Mouse (Mus musculus) liver, embryonic 12.5 days (tissue): ENCODE data around the gene Pax4. TPM values are rescaled to one million over a fixed set of nuclear protein-coding genes. Genes with fewer than 3 reads are reported as not detected.
A peak's percentile ranks its signal among the peaks of the same experiment; 100 is the strongest.

Source experiments
- ATAC-seq: fragments of 200-750 bp; cut with Nextera tagmentation; 2 replicates; pipeline ENCODE4 v1.8.0; 2017; ENCODE audit warnings: moderate number of reproducible peaks, mild to moderate bottlenecking, moderate library complexity
- H3K27ac ChIP-seq: fragments of 300-500 bp; sonication (generic); 2 replicates; pipeline ENCODE4 v1.5.1; 2016; ENCODE audit warnings: mild to moderate bottlenecking
- H3K27me3 ChIP-seq: fragments of 300-500 bp; sonication (generic); replicated peaks from 2 replicates; pipeline ENCODE4 v1.6.1; 2016; ENCODE audit warnings: mild to moderate bottlenecking, moderate library complexity
- H3K36me3 ChIP-seq: fragments of 300-500 bp; sonication (generic); 2 replicates; pipeline ENCODE4 v1.6.1; 2016; ENCODE audit warnings: mild to moderate bottlenecking, moderate library complexity
- H3K4me1 ChIP-seq: fragments of 300-500 bp; sonication (generic); 2 replicates; pipeline ENCODE4 v1.6.1; 2016
- H3K4me2 ChIP-seq: fragments of 300-500 bp; sonication (generic); 2 replicates; pipeline ENCODE4 v1.6.1; 2016; ENCODE audit warnings: mild to moderate bottlenecking, moderate library complexity
- H3K4me3 ChIP-seq: fragments of 300-500 bp; sonication (generic); 2 replicates; pipeline ENCODE4 v1.5.1; 2016; ENCODE audit warnings: mild to moderate bottlenecking, moderate library complexity
- H3K9ac ChIP-seq: fragments of 300-500 bp; sonication (generic); 2 replicates; pipeline ENCODE4 v1.6.1; 2016; ENCODE audit warnings: mild to moderate bottlenecking, moderate library complexity
- H3K9me3 ChIP-seq: fragments of 300-500 bp; sonication (generic); replicated peaks from 2 replicates; pipeline ENCODE4 v1.6.1; 2016; ENCODE audit warnings: mild to moderate bottlenecking, moderate library complexity
- WGBS: fragments of 180-500 bp; shearing (Covaris S2); methylation state at CpG from one replicate; pipeline ENCODE4 v1.1.7; 2016; ENCODE audit not compliant: insufficient replicate concordance; 5-methylcytosine and 5-hydroxymethylcytosine counted together
- polyA plus RNA-seq: library from polyadenylated mRNA; unstranded; fragments of >200 nt; fragmentation: Nextera tagmentation; extraction: Ambion mirVana; gene quantifications from 2 replicates; pipeline ENCODE4 v1.2.1, GENCODE M21; 2016

The Pax4 gene
- polyA plus RNA-seq, 1 experiment from 2014 or later = not detected

DNA sequence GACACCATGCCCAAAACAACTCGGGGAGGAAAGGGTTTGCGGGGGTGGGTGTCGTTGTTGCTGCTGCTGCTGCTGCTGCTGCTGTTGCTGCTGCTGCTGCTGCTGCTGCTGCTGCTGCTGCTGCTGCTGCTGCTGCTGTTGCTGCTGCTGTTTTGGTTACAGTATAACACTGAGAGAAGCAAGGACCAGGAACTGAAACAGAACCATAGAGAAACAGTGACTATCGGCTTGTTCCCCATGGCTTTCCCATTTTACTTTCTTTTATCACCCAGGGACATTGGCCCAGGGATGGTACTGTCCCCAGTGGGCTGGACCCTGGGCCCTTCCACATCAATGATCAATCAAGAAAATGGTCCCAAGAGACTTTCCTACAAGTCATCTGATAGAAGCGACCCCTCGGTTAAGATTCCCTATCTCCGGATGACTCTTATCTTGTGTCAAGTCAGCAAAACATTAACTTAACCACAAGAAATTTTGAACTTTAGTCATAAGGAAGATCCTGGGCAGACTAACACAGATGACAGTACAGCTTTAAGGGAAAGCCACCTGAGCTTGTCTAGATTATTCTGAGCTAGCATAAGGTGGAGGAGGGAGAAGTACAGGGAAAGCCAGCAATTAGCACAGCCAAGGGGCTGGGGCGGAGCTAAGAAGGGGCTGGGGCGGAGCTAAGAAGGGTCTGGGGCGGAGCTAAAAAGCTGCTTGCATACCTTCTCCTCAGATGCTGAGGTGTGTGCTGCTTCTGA, 18.2 kb downstream of the Pax4 start:
- peak overlapping the region; percentile 7; the same call in 1 of the 2 replicates for H3K9ac ChIP-seq
- H3K36me3 ChIP-seq = peaks cover 20% of the 10 kb centered on the region
- ATAC-seq = peak; percentile 81
- no peaks in the 10 kb centered on the region for H3K9me3 ChIP-seq
- 53% methylated on average over 10 of the region's 10 CpGs for WGBS
- peak overlapping the region; percentile 54 for H3K4me2 ChIP-seq
- no peaks in the 10 kb centered on the region for H3K27me3 ChIP-seq
- H3K27ac ChIP-seq = peak overlapping the region; percentile 45
- peaks cover 31% of the 10 kb centered on the region for H3K4me1 ChIP-seq
- peak overlapping the region; percentile 23 for H3K4me3 ChIP-seq

DNA sequence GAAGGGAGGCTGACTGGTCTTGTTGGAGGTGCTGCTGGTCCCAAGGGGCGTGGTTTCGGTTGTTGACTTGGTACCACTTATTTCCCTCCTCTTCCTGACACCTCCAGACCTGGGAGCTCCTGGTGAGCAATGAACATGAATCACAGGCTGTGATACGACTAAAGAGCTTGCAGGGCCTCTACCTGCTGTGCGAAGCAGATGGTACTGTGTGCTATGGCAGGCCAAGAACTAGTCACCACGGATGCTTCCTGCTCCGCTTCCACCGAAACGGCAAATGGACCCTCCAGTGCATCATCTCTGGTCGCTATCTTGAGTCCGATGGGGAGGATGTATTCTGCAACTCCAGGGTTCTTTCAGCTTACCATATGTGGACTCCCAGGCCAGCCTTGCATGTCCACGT, 19.3 kb downstream of the Pax4 start:
- Histone ChIP-seq H3K4me1 (peaks cover 42% of the 10 kb centered on the region), H3K4me2 (no peak overlapping the region), H3K9me3 (no peaks in the 10 kb centered on the region), H3K4me3 (no peak overlapping the region), H3K27me3 (no peaks in the 10 kb centered on the region), H3K9ac (no peak overlapping the region), H3K27ac (no peak overlapping the region), H3K36me3 (peaks cover 31% of the 10 kb centered on the region)
- WGBS = 83% methylated on average over 11 of the region's 11 CpGs
- ATAC-seq = no peak

DNA sequence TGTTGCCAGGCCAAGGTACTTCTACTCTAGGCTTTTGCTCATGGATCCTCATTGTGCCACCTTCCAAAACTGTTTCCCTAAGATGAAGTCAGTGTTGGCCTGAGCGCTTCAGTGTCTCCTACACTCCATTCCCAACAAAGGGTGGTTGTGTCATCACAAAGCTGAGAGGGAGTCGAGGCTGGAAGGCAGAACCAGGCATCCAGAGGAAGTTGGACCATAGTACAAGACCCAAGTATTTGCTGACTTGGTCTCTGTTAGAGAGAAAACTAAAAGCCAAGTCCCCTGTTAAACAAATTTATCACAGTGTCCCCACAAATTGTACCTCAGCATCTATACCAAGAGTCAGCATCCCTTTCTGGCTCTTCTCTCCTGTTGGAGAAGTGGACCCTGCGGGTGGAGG, 20.9 kb downstream of the Pax4 start, which contains the start of gene Gcc1:
Gene Gcc1 (minus strand): TSS at position 101 of the 400 bp plus-strand sequence.
- WGBS = 71% methylated on average over 3 of the region's 3 CpGs

DNA sequence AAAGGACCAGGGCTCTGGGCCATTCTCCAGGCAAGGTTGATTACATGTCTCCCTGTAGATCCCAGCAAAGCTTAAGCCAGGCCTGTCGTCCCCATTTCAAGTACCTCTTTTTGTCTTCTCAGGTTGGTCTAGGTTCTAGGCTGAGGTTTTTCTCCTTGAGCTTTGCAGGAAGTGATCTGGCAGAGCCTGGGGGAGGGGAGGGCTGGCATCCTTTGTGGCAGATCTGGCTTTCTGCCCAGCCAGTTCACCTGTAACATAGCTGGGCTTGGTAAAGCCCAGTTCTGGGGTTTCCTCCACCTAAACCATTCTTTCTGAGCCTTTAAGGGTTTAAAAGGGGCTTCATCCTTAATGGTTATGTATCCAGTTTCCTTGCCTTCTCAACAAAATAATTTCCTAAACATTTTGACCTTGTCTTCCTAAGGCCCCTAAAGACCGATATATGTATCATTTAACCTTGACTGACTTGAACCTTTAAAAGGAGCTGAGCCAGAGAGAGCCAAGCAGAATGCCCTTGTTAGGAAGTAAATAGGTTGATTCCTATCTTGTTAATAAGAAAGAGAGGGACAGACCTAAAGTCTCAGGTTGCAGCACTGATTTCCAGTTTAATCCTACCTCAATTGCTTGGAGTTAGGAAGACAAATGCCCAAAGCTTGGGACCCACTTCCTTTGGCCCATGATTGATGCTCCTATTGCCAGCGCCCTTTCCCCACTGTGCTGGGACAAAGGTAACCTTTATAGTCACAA, 21.9 kb downstream of the Pax4 start, which contains the start of gene Fscn3:
Gene Fscn3 (plus strand): TSS at position 694 of the 744 bp plus-strand sequence.
- Histone ChIP-seq H3K36me3 (peaks cover 33% of the 10 kb centered on the region), H3K4me1 (peaks cover 47% of the 10 kb centered on the region)

More for the DNA sequence above, 20.9 kb downstream of the Pax4 start, which contains the start of gene Gcc1:
- H3K9me3 ChIP-seq = no peaks in the 10 kb centered on the region
- H3K4me2 ChIP-seq = no peak within 1 kb of the TSS
- no peaks in the 10 kb centered on the region for H3K27me3 ChIP-seq
- ATAC-seq = no peak
- H3K36me3 ChIP-seq = peaks cover 33% of the 10 kb centered on the region
- H3K9ac ChIP-seq = no peak within 1 kb of the TSS
- H3K4me1 ChIP-seq = peaks cover 45% of the 10 kb centered on the region
- H3K4me3 ChIP-seq = no peak within 1 kb of the TSS
- peak within 1 kb of the TSS; percentile 37; the same call in 1 of the 2 replicates for H3K27ac ChIP-seq

DNA sequence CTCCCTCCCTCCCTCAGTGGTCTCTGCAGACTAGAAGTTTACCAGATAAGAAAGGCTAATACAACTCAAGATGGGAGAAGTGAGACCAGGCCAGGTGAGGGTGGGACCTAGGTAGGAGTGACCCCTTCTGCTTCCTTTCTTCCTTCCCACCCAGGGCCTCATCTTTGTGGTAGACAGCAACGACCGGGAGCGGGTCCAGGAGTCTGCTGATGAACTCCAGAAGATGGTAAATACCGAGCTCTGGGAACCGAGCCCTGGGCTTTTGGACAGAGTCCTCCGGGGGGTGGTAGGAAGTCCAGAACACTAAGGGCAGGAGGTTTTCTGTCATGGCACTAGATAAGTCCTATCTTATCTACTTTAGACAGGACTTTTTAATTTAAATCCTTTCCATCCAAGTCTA, 24.1 kb downstream of the Pax4 start:
- Histone ChIP-seq H3K4me2 (peak overlapping the region; percentile 94), H3K36me3 (peaks cover 33% of the 10 kb centered on the region), H3K9me3 (no peaks in the 10 kb centered on the region), H3K9ac (peak overlapping the region; percentile 96), H3K4me1 (peaks cover 51% of the 10 kb centered on the region), H3K27me3 (no peaks in the 10 kb centered on the region), H3K4me3 (peak overlapping the region; percentile 95), H3K27ac (peak overlapping the region; percentile 94)
- WGBS = 60% methylated on average over 6 of the region's 6 CpGs
- ATAC-seq = no peak

More for the DNA sequence above, 21.9 kb downstream of the Pax4 start, which contains the start of gene Fscn3:
- H3K27me3 ChIP-seq = no peaks in the 10 kb centered on the region
- H3K9me3 ChIP-seq = no peaks in the 10 kb centered on the region
- 73% methylated on average over 3 of the region's 3 CpGs for WGBS
- H3K4me3 ChIP-seq = no peak within 1 kb of the TSS
- no peak for ATAC-seq
- peak within 1 kb of the TSS; percentile 94; the same call in 1 of the 2 replicates for H3K27ac ChIP-seq
- no peak within 1 kb of the TSS for H3K9ac ChIP-seq
- H3K4me2 ChIP-seq = no peak within 1 kb of the TSS

DNA sequence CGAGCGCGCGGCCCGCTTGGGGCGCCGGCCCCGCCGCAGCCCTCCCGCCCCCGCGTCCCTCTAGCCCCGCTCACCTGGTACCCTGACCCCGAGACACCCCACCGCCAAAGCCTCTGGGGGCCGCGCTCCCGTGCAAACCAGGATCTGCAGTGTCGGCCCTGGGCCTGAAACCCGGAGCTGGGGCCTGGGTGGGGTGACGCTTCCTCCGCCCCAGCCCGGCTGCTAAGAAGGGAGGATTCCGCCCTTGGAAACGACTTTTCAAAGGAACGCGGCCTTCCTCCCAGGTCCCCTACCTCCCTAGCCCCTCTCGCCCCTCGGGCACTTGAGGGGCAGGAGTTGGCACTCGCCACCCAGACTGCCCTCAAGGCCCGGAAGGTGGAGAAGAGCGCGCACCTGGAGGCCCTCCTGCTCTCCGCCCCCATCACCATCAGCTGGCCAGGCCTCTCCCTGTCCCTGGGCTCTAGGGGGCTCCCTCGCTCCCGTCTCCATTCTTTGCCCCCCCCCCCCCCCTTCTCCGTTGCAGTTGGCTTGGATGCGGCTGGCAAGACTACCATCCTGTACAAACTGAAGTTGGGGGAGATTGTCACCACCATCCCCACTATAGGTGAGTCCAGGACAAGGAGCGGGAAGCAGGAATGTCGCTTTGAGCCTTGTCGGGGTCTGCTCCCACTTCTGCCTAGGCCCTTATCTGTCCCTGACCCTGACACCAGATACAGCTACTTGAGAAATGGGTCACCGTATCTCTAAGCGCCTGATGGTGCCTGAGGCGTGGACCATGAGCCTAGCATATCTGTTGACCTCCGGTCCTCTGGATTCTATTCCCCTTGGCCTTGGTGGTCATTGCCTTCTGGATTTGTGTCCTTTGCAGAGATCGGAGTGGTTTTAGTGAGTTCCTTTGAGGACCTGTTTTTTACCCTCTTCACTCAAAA, 25.1 kb downstream of the Pax4 start:
- Histone ChIP-seq H3K4me3 (peak overlapping the region; percentile 95), H3K9ac (peak overlapping the region; percentile 96), H3K36me3 (peaks cover 39% of the 10 kb centered on the region), H3K27me3 (no peaks in the 10 kb centered on the region), H3K4me1 (peaks cover 61% of the 10 kb centered on the region), H3K4me2 (peak overlapping the region; percentile 94), H3K27ac (peak overlapping the region; percentile 94), H3K9me3 (no peaks in the 10 kb centered on the region)
- ATAC-seq = peak; percentile 78
- 4% methylated on average over 45 of the region's 46 CpGs for WGBS

DNA sequence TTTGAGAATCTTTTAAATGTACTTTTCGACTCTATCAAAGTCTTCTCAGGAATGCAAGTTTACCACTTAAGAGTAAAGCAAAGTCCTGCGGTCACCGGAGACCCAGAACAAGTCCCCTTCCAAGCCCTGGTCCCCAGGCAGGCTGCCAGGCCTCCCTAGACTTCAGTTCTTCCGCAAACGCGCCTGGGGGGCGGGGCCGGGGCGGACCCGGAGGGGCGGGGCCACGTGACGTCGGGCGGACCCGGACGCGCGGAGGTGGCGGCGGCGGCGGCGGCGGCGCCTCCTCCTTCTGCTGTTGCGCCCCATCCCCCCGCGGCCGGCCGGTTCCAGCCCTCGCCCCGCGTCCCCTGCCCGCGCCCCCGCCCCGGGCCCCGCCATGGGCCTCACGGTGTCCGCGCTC, 25.8 kb downstream of the Pax4 start, which contains the start of gene Arf5:
Gene Arf5 (plus strand): TSS at position 248 of the 400 bp plus-strand sequence.
- 3% methylated on average over 28 of the region's 42 CpGs for WGBS
- H3K27me3 ChIP-seq = no peaks in the 10 kb centered on the region
- no peaks in the 10 kb centered on the region for H3K9me3 ChIP-seq
- H3K9ac ChIP-seq = peak within 1 kb of the TSS; percentile 96
- peak; percentile 47 for ATAC-seq
- peak within 1 kb of the TSS; percentile 95 for H3K4me3 ChIP-seq
- peak within 1 kb of the TSS; percentile 94 for H3K27ac ChIP-seq
- H3K36me3 ChIP-seq = peaks cover 46% of the 10 kb centered on the region
- H3K4me2 ChIP-seq = peak within 1 kb of the TSS; percentile 94
- peaks cover 62% of the 10 kb centered on the region for H3K4me1 ChIP-seq

DNA sequence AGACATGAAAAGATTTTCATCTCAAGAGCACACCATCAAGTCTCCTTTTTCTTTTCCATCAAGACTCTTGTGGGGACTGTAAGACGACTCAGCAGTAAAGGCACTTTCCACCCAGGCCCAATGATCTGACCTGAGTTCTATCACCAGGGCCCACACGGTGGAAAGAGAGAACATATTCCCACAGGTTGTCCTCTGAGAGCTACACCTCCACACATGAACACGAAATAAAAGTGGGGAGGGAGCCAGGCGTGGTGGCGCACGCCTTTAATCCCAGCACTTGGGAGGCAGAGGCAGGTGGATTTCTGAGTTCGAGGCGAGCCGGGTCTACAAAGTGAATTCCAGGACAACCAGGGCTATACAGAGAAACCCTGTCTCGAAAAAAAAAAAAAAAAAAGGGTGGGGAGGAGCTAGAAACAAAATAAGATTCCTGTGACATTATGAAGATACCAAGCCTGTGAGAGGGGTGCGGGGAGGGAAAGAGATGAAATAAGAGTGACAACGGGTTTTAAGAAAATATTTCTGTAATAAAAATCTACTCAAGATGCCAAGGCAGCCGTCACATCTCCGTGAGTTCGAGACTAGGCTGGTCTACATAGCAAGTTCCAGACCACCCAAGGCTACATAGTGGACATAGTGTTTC, 26.4 kb downstream of the Pax4 start:
- WGBS = 61% methylated on average over 15 of the region's 15 CpGs
- peak overlapping the region; percentile 96 for H3K9ac ChIP-seq
- H3K4me1 ChIP-seq = peaks cover 62% of the 10 kb centered on the region

DNA sequence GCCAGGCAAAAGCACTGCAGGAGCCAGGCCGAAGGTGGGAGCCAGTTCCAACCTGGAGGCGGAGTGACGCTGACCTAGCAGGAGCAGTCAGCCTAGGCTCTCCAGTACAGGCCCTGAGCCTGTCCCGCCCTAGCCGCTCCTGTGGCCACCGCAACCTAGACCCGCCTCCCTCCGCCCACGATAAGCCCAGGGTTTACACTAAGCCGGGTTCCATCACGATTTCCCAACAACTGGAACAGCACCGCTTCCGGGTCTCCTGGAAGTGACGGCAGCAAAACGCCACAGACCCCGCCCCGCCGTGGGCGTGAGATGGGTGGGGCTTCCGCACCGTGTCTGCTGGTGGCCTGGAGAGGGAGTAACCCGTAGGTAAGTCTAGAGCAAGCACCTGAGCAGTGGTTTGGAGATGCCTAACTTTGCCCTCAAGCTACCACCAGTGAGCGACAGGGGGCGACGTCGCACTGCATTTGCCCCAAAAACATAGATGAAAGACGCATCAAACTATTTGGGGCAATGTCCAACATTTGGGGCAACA, 27.6 kb downstream of the Pax4 start:
- H3K9ac ChIP-seq = peak overlapping the region; percentile 88
- H3K27me3 ChIP-seq = no peaks in the 10 kb centered on the region
- WGBS = under 1% methylated on average over 27 of the region's 27 CpGs
- ATAC-seq = peak; percentile 87
- peaks cover 60% of the 10 kb centered on the region for H3K4me1 ChIP-seq
- peak overlapping the region; percentile 94 for H3K4me2 ChIP-seq
- peaks cover 49% of the 10 kb centered on the region for H3K36me3 ChIP-seq
- peak overlapping the region; percentile 80 for H3K4me3 ChIP-seq
- no peaks in the 10 kb centered on the region for H3K9me3 ChIP-seq
- H3K27ac ChIP-seq = peak overlapping the region; percentile 92

More for the DNA sequence above, 26.4 kb downstream of the Pax4 start:
- Histone ChIP-seq H3K27me3 (no peaks in the 10 kb centered on the region), H3K4me3 (peak overlapping the region; percentile 95), H3K27ac (peak overlapping the region; percentile 94), H3K36me3 (peaks cover 49% of the 10 kb centered on the region), H3K9me3 (no peaks in the 10 kb centered on the region), H3K4me2 (peak overlapping the region; percentile 94)
- ATAC-seq = no peak

DNA sequence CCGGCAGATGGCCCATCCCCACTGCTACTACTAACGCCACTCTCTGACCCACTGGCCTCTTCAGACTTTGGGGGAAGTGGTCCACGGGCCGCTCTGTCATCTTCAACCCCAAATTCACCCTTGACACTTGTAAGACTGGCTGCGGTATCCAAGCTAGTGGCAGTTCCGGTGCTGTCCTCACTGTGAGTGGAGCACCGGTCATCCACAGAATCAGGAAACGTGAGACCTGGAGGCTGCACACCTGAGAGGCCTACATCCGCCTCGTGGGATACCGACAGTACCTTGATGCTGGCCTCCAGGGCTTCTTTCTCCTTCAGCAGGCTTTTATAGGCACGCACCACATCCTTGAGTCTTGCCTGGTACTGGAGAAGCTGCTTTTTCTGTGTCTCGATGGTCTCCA, 28.3 kb downstream of the Pax4 start:
- Histone ChIP-seq H3K4me3 (peak overlapping the region; percentile 80), H3K36me3 (peaks cover 48% of the 10 kb centered on the region), H3K4me2 (peak overlapping the region; percentile 94), H3K9me3 (no peaks in the 10 kb centered on the region), H3K27ac (peak overlapping the region; percentile 92), H3K27me3 (no peaks in the 10 kb centered on the region), H3K9ac (peak overlapping the region; percentile 88), H3K4me1 (peaks cover 53% of the 10 kb centered on the region)
- ATAC-seq = no peak
- WGBS = 14% methylated on average over 13 of the region's 13 CpGs
